Mouse (Mus musculus): ENCODE measurements around the gene Isg15. TPM values are rescaled to one million over a fixed set of nuclear protein-coding genes. Genes with fewer than 3 reads are reported as not detected.

Gene Isg15
- polyA plus RNA-seq, 2 experiments = 1.3 to 5.8 TPM

DNA sequence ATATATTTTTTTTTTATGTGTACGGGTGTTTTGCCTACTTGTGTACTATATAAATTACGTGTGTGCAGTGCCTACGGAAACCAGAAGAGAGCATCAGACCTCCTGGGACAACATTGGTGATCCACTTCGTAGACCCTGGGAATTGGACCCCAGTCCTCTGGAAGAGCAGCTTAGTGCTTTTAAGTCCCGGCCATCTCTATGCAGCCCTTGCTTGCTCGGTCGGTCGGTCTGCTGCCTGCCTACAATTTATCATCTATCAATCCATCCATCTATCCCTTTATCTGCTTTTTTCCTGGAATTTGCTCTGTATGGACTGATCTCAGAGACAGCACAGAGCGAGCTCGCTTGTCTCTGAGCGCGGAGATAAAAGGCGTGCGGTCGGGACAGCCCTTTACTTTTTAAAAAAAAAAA is 34.7 kb upstream of the Isg15 start:
- H3K36me3 ChIP-seq (replicated peaks; ENCODE audit: control insufficient read depth, insufficient read depth, low read depth) = peaks cover 37% of the 10 kb centered on the region
- peak in 2 of 3 experiments; percentile 45 to 63 for DNase-seq (ENCODE audit: low read depth in 3 of 3, low spot score in 3 of 3)
- WGBS (ENCODE audit: insufficient replicate concordance) = 1% methylated on average over 15 of the region's 15 CpGs
- H3K4me2 ChIP-seq (ENCODE audit: low read depth) = peak overlapping the region; percentile 95
- H3K9me3 ChIP-seq (ENCODE audit: control insufficient read depth, low read length) = no peaks in the 10 kb centered on the region
- peak overlapping the region; percentile 86 to 99 for H3K4me3 ChIP-seq (ENCODE audit: insufficient read depth in 1 of 2, low read depth in 2 of 2, low read length in 2 of 2)
- H3K4me1 ChIP-seq (replicated peaks; ENCODE audit: control insufficient read depth in 2 of 2, insufficient read depth in 2 of 2, low read length in 1 of 2) = peaks cover 4 to 7% of the 10 kb centered on the region in 2 experiments; a peak in 2 of 4 replicates
- no peaks in the 10 kb centered on the region for H3K27me3 ChIP-seq (ENCODE audit: control insufficient read depth, insufficient read depth, low read length)
- H3K27ac ChIP-seq = peak overlapping the region; percentile 88
- ATAC-seq (ENCODE audit: insufficient read depth) = peak; percentile 54
- no peak for TF ChIP-seq EP300 (IDR thresholded peaks at IDR 0.05; ENCODE audit: low read depth)
- TF ChIP-seq CTCF (IDR thresholded peaks at IDR 0.05; ENCODE audit: low read depth) = peak; percentile 41; the same call in 1 of the 2 replicates
- H3K9ac ChIP-seq (replicated peaks) = peak overlapping the region; percentile 86

DNA sequence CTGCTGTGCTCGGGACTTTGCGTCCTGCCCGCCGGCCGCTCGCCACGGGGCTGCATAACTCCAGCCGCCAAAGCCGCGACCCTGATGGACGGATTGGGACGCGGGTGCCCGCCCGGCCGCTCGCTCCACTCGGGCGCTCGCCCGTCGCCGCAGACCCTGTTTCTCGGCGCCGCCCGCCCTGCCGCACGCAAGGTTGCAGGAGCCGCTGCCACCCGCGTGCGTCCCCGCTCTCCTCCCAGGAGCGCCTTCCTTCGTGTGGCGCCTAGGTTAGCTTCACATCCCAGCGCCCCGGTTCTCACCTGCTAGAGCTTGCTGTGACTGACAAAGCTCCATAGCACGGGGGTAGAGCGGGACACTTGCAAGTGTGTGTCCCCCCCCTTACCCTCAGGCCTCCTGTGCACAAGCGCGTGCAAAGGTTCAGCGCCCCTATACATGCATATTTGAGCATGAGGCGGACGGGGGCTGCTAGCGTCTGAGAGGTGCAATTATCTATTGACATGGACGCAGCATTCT is 34.1 kb upstream of the Isg15 start, which contains the start of gene Plekhn1:
Gene Plekhn1 (minus strand): TSS at position 157 of the 513 bp plus-strand sequence.
- peaks cover 4 to 7% of the 10 kb centered on the region in 2 experiments; a peak in 2 of 4 replicates for H3K4me1 ChIP-seq (replicated peaks; ENCODE audit: control insufficient read depth in 2 of 2, insufficient read depth in 2 of 2, low read length in 1 of 2)
- no peaks in the 10 kb centered on the region for H3K27me3 ChIP-seq (ENCODE audit: control insufficient read depth, insufficient read depth, low read length)
- under 1% methylated on average over 40 of the region's 48 CpGs for WGBS (ENCODE audit: insufficient replicate concordance)
- DNase-seq (ENCODE audit: low read depth in 3 of 3, low spot score in 3 of 3) (peak in 1 of 3 experiments; percentile 50), ATAC-seq (ENCODE audit: insufficient read depth) (peak; percentile 47)
- peak within 1 kb of the TSS; percentile 95 for H3K4me2 ChIP-seq (ENCODE audit: low read depth)
- no peaks in the 10 kb centered on the region for H3K9me3 ChIP-seq (ENCODE audit: control insufficient read depth, low read length)
- peak within 1 kb of the TSS; percentile 86 to 99 for H3K4me3 ChIP-seq (ENCODE audit: insufficient read depth in 1 of 2, low read depth in 2 of 2, low read length in 2 of 2)
- TF ChIP-seq CTCF (IDR thresholded peaks at IDR 0.05; ENCODE audit: low read depth) (0 out of 2 replicates have a peak, but pooled peaks have one; percentile 6), EP300 (IDR thresholded peaks at IDR 0.05; ENCODE audit: low read depth) (no peak)
- peak within 1 kb of the TSS; percentile 88 for H3K27ac ChIP-seq
- H3K36me3 ChIP-seq (replicated peaks; ENCODE audit: control insufficient read depth, insufficient read depth, low read depth) = peaks cover 31% of the 10 kb centered on the region
- peak within 1 kb of the TSS; percentile 92 for H3K9ac ChIP-seq (replicated peaks)

DNA sequence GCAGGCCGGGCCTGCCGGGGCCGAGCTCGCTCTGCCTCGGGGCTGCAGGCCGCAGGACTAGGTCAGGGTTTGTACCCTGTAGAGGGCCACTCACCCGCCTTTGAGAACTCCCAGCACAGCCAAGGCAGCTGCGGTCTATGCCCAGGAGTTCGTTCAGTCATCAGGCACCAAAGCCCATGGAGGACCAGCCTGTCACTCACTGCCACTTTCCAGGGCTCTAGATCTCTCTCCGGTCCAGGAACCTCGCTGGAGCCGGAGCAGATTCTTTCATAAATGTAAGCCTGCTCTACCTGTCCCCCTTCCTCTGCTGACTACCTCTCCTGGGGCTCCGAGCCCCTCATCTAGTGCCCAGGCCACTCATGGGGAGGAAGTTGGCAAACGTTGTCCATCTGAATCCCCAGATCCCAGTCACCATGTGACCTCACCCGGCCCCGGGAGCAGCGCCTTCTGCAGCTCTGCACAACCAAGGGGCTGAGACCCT is 33.4 kb upstream of the Isg15 start:
- DNase-seq (ENCODE audit: low read depth in 3 of 3, low spot score in 3 of 3) = no peak
- Histone ChIP-seq H3K9ac (replicated peaks) (peak overlapping the region; percentile 92), H3K27ac (peak overlapping the region; percentile 37; the same call in 1 of the 2 replicates), H3K9me3 (ENCODE audit: control insufficient read depth, low read length) (no peaks in the 10 kb centered on the region), H3K27me3 (ENCODE audit: control insufficient read depth, insufficient read depth, low read length) (no peaks in the 10 kb centered on the region), H3K36me3 (replicated peaks; ENCODE audit: control insufficient read depth, insufficient read depth, low read depth) (peaks cover 24% of the 10 kb centered on the region), H3K4me1 (replicated peaks; ENCODE audit: control insufficient read depth in 2 of 2, insufficient read depth in 2 of 2, low read length in 1 of 2) (peaks cover 4 to 7% of the 10 kb centered on the region in 2 experiments; a peak in 2 of 4 replicates), H3K4me2 (ENCODE audit: low read depth) (peak overlapping the region; percentile 95), H3K4me3 (ENCODE audit: insufficient read depth in 1 of 2, low read depth in 2 of 2, low read length in 2 of 2) (peak overlapping the region; percentile 59 to 99)
- no peak for ATAC-seq (ENCODE audit: insufficient read depth)
- TF ChIP-seq EP300 (IDR thresholded peaks at IDR 0.05; ENCODE audit: low read depth) (no peak), CTCF (IDR thresholded peaks at IDR 0.05; ENCODE audit: low read depth) (no peak)
- WGBS (ENCODE audit: insufficient replicate concordance) = 19% methylated on average over 17 of the region's 17 CpGs

DNA sequence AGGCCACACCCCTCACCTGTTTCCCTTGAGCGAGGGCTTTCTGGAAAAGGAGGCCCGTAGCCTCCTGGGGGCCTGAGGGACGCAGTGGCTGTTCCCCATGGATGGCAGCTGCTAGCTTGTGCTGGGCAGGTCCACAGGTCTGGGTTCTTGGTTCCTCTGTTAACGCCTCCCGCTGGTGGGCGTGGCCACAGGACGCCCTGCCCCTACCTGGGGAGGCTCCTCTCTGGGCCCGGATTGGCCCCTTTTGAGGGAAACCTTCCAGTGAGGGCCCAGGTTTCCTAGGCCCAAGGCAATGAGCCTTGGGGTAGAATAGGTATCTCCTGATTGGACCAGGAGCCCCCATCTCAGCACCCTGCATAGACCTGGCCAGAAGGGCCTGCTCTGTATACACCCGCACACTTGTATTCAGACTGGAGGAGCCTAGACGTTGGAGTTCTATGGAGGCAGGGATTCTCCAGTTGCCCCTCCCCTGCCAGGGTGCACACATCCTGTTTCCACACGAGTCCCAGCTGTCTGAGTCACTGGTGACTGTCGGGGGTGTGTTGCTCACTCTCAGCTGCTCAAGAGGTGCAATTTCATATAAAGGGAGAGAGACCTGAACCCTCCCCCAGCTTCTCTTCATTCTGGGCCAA is 27.9 kb upstream of the Isg15 start:
- Histone ChIP-seq H3K9me3 (ENCODE audit: control insufficient read depth, low read length) (no peaks in the 10 kb centered on the region), H3K4me2 (ENCODE audit: low read depth) (no peak overlapping the region; the same call in 1 of the 2 replicates), H3K4me3 (ENCODE audit: insufficient read depth in 1 of 2, low read depth in 2 of 2, low read length in 2 of 2) (no peak overlapping the region), H3K36me3 (replicated peaks; ENCODE audit: control insufficient read depth, insufficient read depth, low read depth) (peaks cover 6% of the 10 kb centered on the region), H3K27me3 (ENCODE audit: control insufficient read depth, insufficient read depth, low read length) (no peaks in the 10 kb centered on the region), H3K4me1 (replicated peaks; ENCODE audit: control insufficient read depth in 2 of 2, insufficient read depth in 2 of 2, low read length in 1 of 2) (peaks cover 0 to under 1% of the 10 kb centered on the region in 2 experiments; a peak in 1 of 4 replicates), H3K9ac (replicated peaks) (no peak overlapping the region), H3K27ac (no peak overlapping the region)
- TF ChIP-seq CTCF (IDR thresholded peaks at IDR 0.05; ENCODE audit: low read depth) (no peak), EP300 (IDR thresholded peaks at IDR 0.05; ENCODE audit: low read depth) (no peak)
- DNase-seq (ENCODE audit: low read depth in 3 of 3, low spot score in 3 of 3) (no peak), ATAC-seq (ENCODE audit: insufficient read depth) (peak; percentile 53)
- 45% methylated on average over 12 of the region's 12 CpGs for WGBS (ENCODE audit: insufficient replicate concordance)

Data from liver, embryonic 14.5 days (tissue).